Mouse (Mus musculus): Measurements from ENCODE around the gene Crip3. TPM values are rescaled to one million over a fixed set of nuclear protein-coding genes. Genes with fewer than 3 reads are reported as not detected.

Gene Crip3
- polyA plus RNA-seq, 1 experiment = 429 TPM

GRCm38 (mm10) chr17:46461347-46461746, 32.6 kb downstream of the Crip3 start:
- WGBS = 12% methylated on average over 8 of the region's 8 CpGs

DNA sequence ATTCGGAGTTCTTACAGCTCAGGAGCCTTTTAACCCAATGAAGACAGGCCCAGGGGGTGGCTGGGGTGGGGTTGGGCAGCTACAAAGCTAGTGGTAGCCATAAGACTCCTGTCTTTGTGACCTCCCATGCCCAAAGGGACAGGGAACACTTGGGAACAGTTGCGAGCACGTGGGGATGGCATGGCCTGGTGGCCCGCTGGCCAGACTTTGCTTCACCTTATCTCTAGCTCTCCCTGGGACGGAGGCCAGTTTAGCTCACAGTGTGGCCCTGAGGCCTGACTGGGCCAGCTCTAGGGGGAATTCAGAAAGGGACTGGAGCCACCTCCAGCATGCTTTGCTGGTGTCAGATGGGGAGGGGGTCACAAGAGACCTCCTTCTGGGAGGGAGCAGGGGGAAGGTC, 33.5 kb downstream of the Crip3 start:
- TF ChIP-seq POLR2A (IDR thresholded peaks at IDR 0.05; ENCODE audit: control insufficient read depth, extremely low read depth, insufficient read depth, low read length, poor library complexity) = no peak
- TF ChIP-seq CTCF (IDR thresholded peaks at IDR 0.05; ENCODE audit: borderline replicate concordance, control insufficient read depth, extremely low read depth, insufficient read depth, low read length, poor library complexity) = no peak
- Histone ChIP-seq H3K4me3 (ENCODE audit: control insufficient read depth, insufficient read depth, low read length) (no peak overlapping the region), H3K27me3 (ENCODE audit: control insufficient read depth, insufficient read depth, low read length) (peaks cover 10% of the 10 kb centered on the region; the same call in 1 of the 2 replicates), H3K4me1 (replicated peaks; ENCODE audit: control insufficient read depth, insufficient read depth, low read length) (peaks cover 7% of the 10 kb centered on the region; the same call in 1 of the 2 replicates), H3K36me3 (ENCODE audit: control insufficient read depth, insufficient read depth, low read length) (no peaks in the 10 kb centered on the region), H3K27ac (ENCODE audit: control insufficient read depth, insufficient read depth, low read length) (no peak overlapping the region)
- 90% methylated on average over 5 of the region's 5 CpGs for WGBS
- no peak for DNase-seq

More at GRCm38 (mm10) chr17:46461347-46461746, 32.6 kb downstream of the Crip3 start:
- Histone ChIP-seq H3K4me3 (ENCODE audit: control insufficient read depth, insufficient read depth, low read length) (no peak overlapping the region), H3K4me1 (replicated peaks; ENCODE audit: control insufficient read depth, insufficient read depth, low read length) (peaks cover 7% of the 10 kb centered on the region; the same call in 1 of the 2 replicates), H3K27ac (ENCODE audit: control insufficient read depth, insufficient read depth, low read length) (no peak overlapping the region), H3K27me3 (ENCODE audit: control insufficient read depth, insufficient read depth, low read length) (peaks cover 10% of the 10 kb centered on the region; the same call in 1 of the 2 replicates), H3K36me3 (ENCODE audit: control insufficient read depth, insufficient read depth, low read length) (no peaks in the 10 kb centered on the region)
- TF ChIP-seq CTCF (IDR thresholded peaks at IDR 0.05; ENCODE audit: borderline replicate concordance, control insufficient read depth, extremely low read depth, insufficient read depth, low read length, poor library complexity) = no peak
- no peak for TF ChIP-seq POLR2A (IDR thresholded peaks at IDR 0.05; ENCODE audit: control insufficient read depth, extremely low read depth, insufficient read depth, low read length, poor library complexity)
- DNase-seq = no peak

- WGBS = 91% methylated on average over 9 of the region's 9 CpGs
- Histone ChIP-seq H3K27me3 (ENCODE audit: control insufficient read depth, insufficient read depth, low read length) (no peaks in the 10 kb centered on the region), H3K4me1 (replicated peaks; ENCODE audit: control insufficient read depth, insufficient read depth, low read length) (no peaks in the 10 kb centered on the region)
Observed at GRCm38 (mm10) chr17:46467830-46468229, 39.1 kb downstream of the Crip3 start.

GRCm38 (mm10) chr17:46476601-46477000, 47.9 kb downstream of the Crip3 start:
- no peaks in the 10 kb centered on the region; the same call in 1 of the 2 replicates for H3K27me3 ChIP-seq (ENCODE audit: control insufficient read depth, insufficient read depth, low read length)

More at GRCm38 (mm10) chr17:46467830-46468229, 39.1 kb downstream of the Crip3 start:
- Histone ChIP-seq H3K4me3 (ENCODE audit: control insufficient read depth, insufficient read depth, low read length) (no peak overlapping the region), H3K36me3 (ENCODE audit: control insufficient read depth, insufficient read depth, low read length) (no peaks in the 10 kb centered on the region), H3K27ac (ENCODE audit: control insufficient read depth, insufficient read depth, low read length) (no peak overlapping the region)
- DNase-seq = no peak
- TF ChIP-seq POLR2A (IDR thresholded peaks at IDR 0.05; ENCODE audit: control insufficient read depth, extremely low read depth, insufficient read depth, low read length, poor library complexity) = no peak
- no peak for TF ChIP-seq CTCF (IDR thresholded peaks at IDR 0.05; ENCODE audit: borderline replicate concordance, control insufficient read depth, extremely low read depth, insufficient read depth, low read length, poor library complexity)

DNA sequence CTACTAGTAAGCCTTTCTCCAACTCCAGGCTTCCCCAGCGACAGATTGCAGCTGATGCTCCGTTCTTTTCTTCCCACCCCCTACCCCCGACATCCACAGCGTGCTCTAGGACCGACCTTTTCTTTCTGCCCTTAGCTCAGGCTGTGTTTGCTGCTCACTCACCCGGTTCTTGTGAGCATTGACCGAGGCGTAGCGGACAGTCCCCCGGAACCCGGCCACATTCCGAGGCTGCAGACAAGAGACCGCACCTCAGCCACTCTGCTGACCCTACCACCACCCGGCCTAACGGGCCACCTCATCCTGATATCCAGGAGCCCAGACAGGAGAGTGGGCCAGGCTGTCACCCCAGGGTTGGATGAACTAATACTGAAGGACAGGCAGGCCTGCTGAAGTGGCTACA, 48.6 kb downstream of the Crip3 start:
- WGBS = 95% methylated on average over 15 of the region's 15 CpGs
- Histone ChIP-seq H3K27me3 (ENCODE audit: control insufficient read depth, insufficient read depth, low read length) (no peaks in the 10 kb centered on the region; the same call in 1 of the 2 replicates), H3K36me3 (ENCODE audit: control insufficient read depth, insufficient read depth, low read length) (no peaks in the 10 kb centered on the region), H3K4me3 (ENCODE audit: control insufficient read depth, insufficient read depth, low read length) (no peak overlapping the region), H3K4me1 (replicated peaks; ENCODE audit: control insufficient read depth, insufficient read depth, low read length) (peaks cover 14% of the 10 kb centered on the region), H3K27ac (ENCODE audit: control insufficient read depth, insufficient read depth, low read length) (no peak overlapping the region)
- no peak for TF ChIP-seq CTCF (IDR thresholded peaks at IDR 0.05; ENCODE audit: borderline replicate concordance, control insufficient read depth, extremely low read depth, insufficient read depth, low read length, poor library complexity)
- no peak for TF ChIP-seq POLR2A (IDR thresholded peaks at IDR 0.05; ENCODE audit: control insufficient read depth, extremely low read depth, insufficient read depth, low read length, poor library complexity)
- DNase-seq = no peak

More at GRCm38 (mm10) chr17:46476601-46477000, 47.9 kb downstream of the Crip3 start:
- Histone ChIP-seq H3K4me3 (ENCODE audit: control insufficient read depth, insufficient read depth, low read length) (no peak overlapping the region), H3K4me1 (replicated peaks; ENCODE audit: control insufficient read depth, insufficient read depth, low read length) (peaks cover 14% of the 10 kb centered on the region), H3K27ac (ENCODE audit: control insufficient read depth, insufficient read depth, low read length) (no peak overlapping the region), H3K36me3 (ENCODE audit: control insufficient read depth, insufficient read depth, low read length) (no peaks in the 10 kb centered on the region)
- WGBS = 57% methylated on average over 8 of the region's 8 CpGs
- TF ChIP-seq CTCF (IDR thresholded peaks at IDR 0.05; ENCODE audit: borderline replicate concordance, control insufficient read depth, extremely low read depth, insufficient read depth, low read length, poor library complexity) = no peak
- no peak for TF ChIP-seq POLR2A (IDR thresholded peaks at IDR 0.05; ENCODE audit: control insufficient read depth, extremely low read depth, insufficient read depth, low read length, poor library complexity)
- peak; percentile 55 for DNase-seq

Other genes with a start within 250 kb of the Crip3 start
- gene Polh, start 226.3 kb upstream of the Crip3 start, polyA plus RNA-seq (2012; rRNA removed) = 18.4 and 20.4 TPM in 2 replicates
- 40.0 and 40.4 TPM in 2 replicates for gene Xpo5, start 226.1 kb upstream of the Crip3 start, polyA plus RNA-seq (2012; rRNA removed)
- 52.6 and 60.6 TPM in 2 replicates for gene Polr1c, start 180.9 kb upstream of the Crip3 start, polyA plus RNA-seq (2012; rRNA removed)
- 250 and 292 TPM in 2 replicates for gene Yipf3, start 180.8 kb upstream of the Crip3 start, polyA plus RNA-seq (2012; rRNA removed)
- 4.2 and 5.3 TPM in 2 replicates for gene Lrrc73, start 175.4 kb upstream of the Crip3 start, polyA plus RNA-seq (2012; rRNA removed)
- 98.7 and 106 TPM in 2 replicates for gene Tjap1, start 145.9 kb upstream of the Crip3 start, polyA plus RNA-seq (2012; rRNA removed)
- 8.5 and 11.3 TPM in 2 replicates for gene Dlk2, start 131.5 kb upstream of the Crip3 start, polyA plus RNA-seq (2012; rRNA removed)
- 31.8 and 33.4 TPM in 2 replicates for gene Abcc10, start 100.6 kb upstream of the Crip3 start, polyA plus RNA-seq (2012; rRNA removed)
- 18.3 and 20.7 TPM in 2 replicates for gene Zfp318, start 45.2 kb upstream of the Crip3 start, polyA plus RNA-seq (2012; rRNA removed)
- 1.2 and 3.3 TPM in 2 replicates for gene Slc22a7, start 9.5 kb downstream of the Crip3 start, polyA plus RNA-seq (2012; rRNA removed)
- gene Ttbk1, start 58.7 kb downstream of the Crip3 start, polyA plus RNA-seq (2012; rRNA removed) = 1.0 and 1.1 TPM in 2 replicates
- 14.0 and 17.7 TPM in 2 replicates for gene Dnph1, start 67.8 kb downstream of the Crip3 start, polyA plus RNA-seq (2012; rRNA removed)
- gene Cul9, start 117.5 kb downstream of the Crip3 start, polyA plus RNA-seq (2012; rRNA removed) = 21.8 and 22.0 TPM in 2 replicates
- gene Srf, start 127.2 kb downstream of the Crip3 start, polyA plus RNA-seq (2012; rRNA removed) = 297 and 310 TPM in 2 replicates
- 11.9 and 15.8 TPM in 2 replicates for gene Ptk7, start 200.6 kb downstream of the Crip3 start, polyA plus RNA-seq (2012; rRNA removed)
- gene Klc4, start 217.1 kb downstream of the Crip3 start, polyA plus RNA-seq (2012; rRNA removed) = 22.6 and 24.0 TPM in 2 replicates
- 68.3 and 91.0 TPM in 2 replicates for gene Mrpl2, start 217.3 kb downstream of the Crip3 start, polyA plus RNA-seq (2012; rRNA removed)
- gene Cul7, start 221.4 kb downstream of the Crip3 start, polyA plus RNA-seq (2012; rRNA removed) = 47.9 and 50.1 TPM in 2 replicates
- 43.8 and 47.8 TPM in 2 replicates for gene Rrp36, start 245.4 kb downstream of the Crip3 start, polyA plus RNA-seq (2012; rRNA removed)
- gene Mea1, start 249.9 kb downstream of the Crip3 start, polyA plus RNA-seq (2012; rRNA removed) = 47.8 and 55.7 TPM in 2 replicates